Mouse (Mus musculus): ENCODE data around the gene Olfr403. TPM values are rescaled to one million over a fixed set of nuclear protein-coding genes. Genes with fewer than 3 reads are reported as not detected.

Olfr403 gene
- polyA plus RNA-seq (2015; fragmentation: Illumina TruSeq; extraction: RNeasy Lipid Tissue Mini Kit (QIAGEN cat#74804); ENCODE audit: low read depth, low replicate concordance), result not detected

GRCm38 (mm10) chr11:74185949-74186348, at the start of gene Olfr403:
Gene Olfr403 (plus strand): TSS chr11:74186249.

GRCm38 (mm10) chr11:74153229-74153628, 32.8 kb upstream of the Olfr403 start, which contains the start of gene Olfr402:
Gene Olfr402 (plus strand): TSS chr11:74153529.

GRCm38 (mm10) chr11:74211279-74211678, 25.2 kb downstream of the Olfr403 start, which contains the start of gene Olfr43:
Gene Olfr43 (minus strand): TSS chr11:74211379.

Other genes starting within 250 kb of the Olfr403 start
- not detected for gene Olfr23, start 249.6 kb upstream of the Olfr403 start, polyA plus RNA-seq (2015; fragmentation: Illumina TruSeq; extraction: RNeasy Lipid Tissue Mini Kit (QIAGEN cat#74804); ENCODE audit: low read depth, low replicate concordance)
- gene Olfr397, start 225.4 kb upstream of the Olfr403 start, polyA plus RNA-seq (2015; fragmentation: Illumina TruSeq; extraction: RNeasy Lipid Tissue Mini Kit (QIAGEN cat#74804); ENCODE audit: low read depth, low replicate concordance), result not detected
- not detected for gene Olfr398, start 195.8 kb upstream of the Olfr403 start, polyA plus RNA-seq (2015; fragmentation: Illumina TruSeq; extraction: RNeasy Lipid Tissue Mini Kit (QIAGEN cat#74804); ENCODE audit: low read depth, low replicate concordance)
- not detected for gene Olfr139, start 129.7 kb upstream of the Olfr403 start, polyA plus RNA-seq (2015; fragmentation: Illumina TruSeq; extraction: RNeasy Lipid Tissue Mini Kit (QIAGEN cat#74804); ENCODE audit: low read depth, low replicate concordance)
- not detected for gene Olfr399, start 129.6 kb upstream of the Olfr403 start, polyA plus RNA-seq (2015; fragmentation: Illumina TruSeq; extraction: RNeasy Lipid Tissue Mini Kit (QIAGEN cat#74804); ENCODE audit: low read depth, low replicate concordance)
- gene Zfp616, start 116.3 kb upstream of the Olfr403 start, polyA plus RNA-seq (2015; fragmentation: Illumina TruSeq; extraction: RNeasy Lipid Tissue Mini Kit (QIAGEN cat#74804); ENCODE audit: low read depth, low replicate concordance), result not detected
- gene Olfr401, start 72.5 kb upstream of the Olfr403 start, polyA plus RNA-seq (2015; fragmentation: Illumina TruSeq; extraction: RNeasy Lipid Tissue Mini Kit (QIAGEN cat#74804); ENCODE audit: low read depth, low replicate concordance), result not detected
- gene Olfr402, start 32.7 kb upstream of the Olfr403 start, polyA plus RNA-seq (2015; fragmentation: Illumina TruSeq; extraction: RNeasy Lipid Tissue Mini Kit (QIAGEN cat#74804); ENCODE audit: low read depth, low replicate concordance), result not detected
- gene Olfr43, start 25.1 kb downstream of the Olfr403 start, polyA plus RNA-seq (2015; fragmentation: Illumina TruSeq; extraction: RNeasy Lipid Tissue Mini Kit (QIAGEN cat#74804); ENCODE audit: low read depth, low replicate concordance), result not detected
- not detected for gene Olfr406, start 73.6 kb downstream of the Olfr403 start, polyA plus RNA-seq (2015; fragmentation: Illumina TruSeq; extraction: RNeasy Lipid Tissue Mini Kit (QIAGEN cat#74804); ENCODE audit: low read depth, low replicate concordance)
- not detected for gene Olfr59, start 97.5 kb downstream of the Olfr403 start, polyA plus RNA-seq (2015; fragmentation: Illumina TruSeq; extraction: RNeasy Lipid Tissue Mini Kit (QIAGEN cat#74804); ENCODE audit: low read depth, low replicate concordance)
- gene Olfr410, start 151.8 kb downstream of the Olfr403 start, polyA plus RNA-seq (2015; fragmentation: Illumina TruSeq; extraction: RNeasy Lipid Tissue Mini Kit (QIAGEN cat#74804); ENCODE audit: low read depth, low replicate concordance), result not detected
- not detected for gene Olfr411, start 166.4 kb downstream of the Olfr403 start, polyA plus RNA-seq (2015; fragmentation: Illumina TruSeq; extraction: RNeasy Lipid Tissue Mini Kit (QIAGEN cat#74804); ENCODE audit: low read depth, low replicate concordance)
- gene Olfr412, start 175.8 kb downstream of the Olfr403 start, polyA plus RNA-seq (2015; fragmentation: Illumina TruSeq; extraction: RNeasy Lipid Tissue Mini Kit (QIAGEN cat#74804); ENCODE audit: low read depth, low replicate concordance), result not detected